Mouse (Mus musculus) layer of hippocampus, adult 9-10 months (tissue): ENCODE results near the gene Pcbd2.

Experiments used
- DNase-seq: peaks from one replicate; pipeline ENCODE4 v3.0.0; 2022; ENCODE audit warnings: low spot score

Pcbd2 gene

DNA sequence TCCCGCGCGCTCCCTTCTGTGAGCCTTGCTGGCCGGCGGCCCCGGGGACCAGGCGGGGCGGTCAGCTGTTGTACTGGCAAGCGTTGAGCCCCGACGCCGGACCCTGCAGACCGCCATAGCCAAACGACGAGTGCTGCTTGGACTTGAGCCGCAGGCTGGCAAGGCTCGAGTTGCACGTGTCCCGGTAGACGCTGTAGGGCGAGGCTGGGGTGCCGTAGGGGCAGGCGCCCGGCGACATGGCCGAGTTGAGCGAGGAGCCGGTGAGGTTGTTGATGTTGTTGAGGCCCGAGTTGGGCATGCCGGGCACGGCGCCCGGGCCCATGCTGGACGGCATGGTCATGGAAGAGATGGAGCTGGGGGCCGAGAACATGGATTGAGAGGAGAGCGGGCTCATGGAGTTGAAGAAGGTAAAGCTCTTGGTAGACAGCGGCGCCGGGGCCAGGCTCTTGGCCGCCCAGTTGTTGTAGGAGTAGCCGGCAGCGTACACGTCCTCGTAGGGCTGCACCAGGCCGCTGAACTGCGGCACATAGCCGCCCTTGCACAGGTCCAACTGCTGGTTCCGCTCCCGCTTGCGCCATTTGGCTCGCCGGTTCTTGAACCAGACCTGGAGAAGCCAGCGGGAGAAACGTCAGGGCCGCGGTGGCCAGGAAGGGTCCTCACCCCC, 99.0 kb downstream of the Pcbd2 start:
- DNase-seq = no peak
